Mouse (Mus musculus): ENCODE data around the gene Cadm3. TPM values are rescaled to one million over a fixed set of nuclear protein-coding genes. Genes with fewer than 3 reads are reported as not detected.

The Cadm3 gene
- total RNA-seq, 2 experiments from 2014 or later, result 8.7 to 8.9 TPM

GRCm38 (mm10) chr1:173361651-173362050, 5.8 kb downstream of the Cadm3 start:
- intact Hi-C loops (cut with DNase I), result no loop called here

GRCm38 (mm10) chr1:173359590-173360290, 7.8 kb downstream of the Cadm3 start:
- intact Hi-C loops (cut with DNase I), result no loop called here
- no peak for DNase-seq

More at GRCm38 (mm10) chr1:173361651-173362050, 5.8 kb downstream of the Cadm3 start:
- DNase-seq, result no peak

GRCm38 (mm10) chr1:173357799-173358198, 9.7 kb downstream of the Cadm3 start:
- intact Hi-C loops (cut with DNase I), result no loop called here
- no peak for DNase-seq

DNA sequence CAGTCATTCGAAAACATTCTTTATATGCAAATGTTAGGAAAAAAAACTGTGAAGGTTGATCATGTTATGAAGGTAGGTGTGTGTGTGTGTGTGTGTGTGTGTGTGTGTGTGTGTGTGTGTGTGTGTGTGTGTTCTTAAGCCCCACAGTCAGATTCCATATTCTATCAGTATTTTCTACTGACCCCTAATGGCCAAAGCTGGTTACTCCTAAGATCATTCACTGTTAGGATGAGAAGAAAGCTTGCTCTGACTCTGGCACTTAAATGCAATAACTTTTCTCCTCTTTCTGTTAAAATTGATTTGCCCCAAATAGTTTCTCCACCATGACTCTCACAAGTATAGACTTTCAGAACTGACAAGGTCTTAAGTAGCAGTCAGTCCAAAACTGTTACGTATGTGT, 10.8 kb downstream of the Cadm3 start:
- intact Hi-C loops (cut with DNase I), result no loop called here
- no peak for DNase-seq

- intact Hi-C loops (cut with DNase I), result no loop called here
- no peak for DNase-seq
Measured at GRCm38 (mm10) chr1:173355107-173355846, 12.2 kb downstream of the Cadm3 start.

GRCm38 (mm10) chr1:173350372-173350957, 17.0 kb downstream of the Cadm3 start, which contains the start of gene Aim2:
Gene Aim2, plus strand, starts transcription at chr1:173350879.
- DNase-seq, result no peak
- intact Hi-C loops (cut with DNase I), result no loop called here

DNA sequence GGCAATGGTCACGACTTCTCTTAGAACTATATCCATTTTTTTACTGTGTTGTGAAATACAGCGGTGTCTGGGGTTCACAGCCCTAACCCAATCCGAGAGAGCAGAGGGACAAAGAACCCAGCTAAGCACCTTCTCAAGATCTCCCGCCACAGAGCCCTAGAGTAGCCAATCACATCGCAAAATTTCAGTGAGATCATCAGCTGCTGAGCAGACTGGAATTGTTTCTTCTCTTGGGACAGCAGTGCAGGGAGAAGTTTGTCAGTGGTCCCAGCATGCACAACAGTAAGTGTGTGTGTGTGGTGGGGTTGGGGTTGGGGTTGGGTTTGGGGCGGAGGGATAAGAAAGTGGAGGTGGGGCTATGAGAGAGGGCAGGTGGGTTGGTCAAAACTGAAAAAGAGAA, 17.5 kb downstream of the Cadm3 start:
- no peak for DNase-seq
- intact Hi-C loops (cut with DNase I), result no loop called here

- DNase-seq, result no peak
- intact Hi-C loops (cut with DNase I), result no loop called here
Measured at GRCm38 (mm10) chr1:173349192-173349591, 18.3 kb downstream of the Cadm3 start.

DNA sequence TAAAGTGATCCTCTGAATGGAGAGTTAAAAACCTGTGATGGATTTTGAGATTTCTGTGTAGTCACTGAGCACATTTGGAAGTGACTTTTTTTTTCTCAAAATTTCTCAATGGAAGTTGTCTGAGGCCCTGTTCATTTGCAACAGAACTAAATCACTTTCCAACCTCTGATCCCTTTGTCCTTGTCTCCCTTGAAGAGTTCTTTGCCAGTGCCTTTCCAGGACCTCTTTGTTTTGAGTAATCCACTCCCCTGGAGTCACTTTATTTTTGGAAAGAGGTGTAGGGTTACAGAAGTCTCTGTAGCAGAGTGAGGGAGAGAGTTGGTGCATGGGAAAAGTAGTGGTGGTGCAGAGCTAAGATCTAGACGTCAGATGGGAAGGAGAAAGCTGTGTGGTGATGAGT, 19.0 kb downstream of the Cadm3 start:
- DNase-seq, result no peak
- intact Hi-C loops (cut with DNase I), result no loop called here

DNA sequence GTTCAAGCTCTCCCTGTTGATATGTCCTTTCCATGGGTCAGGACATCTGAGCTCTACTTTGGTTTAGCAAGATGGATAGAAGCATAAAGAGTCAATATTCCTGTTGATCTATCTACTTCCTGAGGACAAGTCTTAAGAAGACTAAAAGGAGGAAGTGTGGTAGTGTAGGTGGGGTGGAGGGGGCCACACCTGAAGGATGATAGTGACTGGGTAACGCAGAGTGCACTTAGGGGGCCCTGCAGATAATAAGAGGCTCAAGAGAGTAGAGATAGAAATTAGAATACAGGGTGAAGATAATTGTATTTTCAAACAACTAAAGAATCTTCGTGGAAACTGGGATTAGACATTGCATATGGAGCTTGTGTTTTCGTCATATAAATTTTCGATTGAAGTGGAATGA, 22.4 kb downstream of the Cadm3 start:
- intact Hi-C loops (cut with DNase I), result no loop called here
- DNase-seq, result no peak

GRCm38 (mm10) chr1:173343934-173344333, 23.6 kb downstream of the Cadm3 start:
- no peak for DNase-seq
- intact Hi-C loops (cut with DNase I), result no loop called here

- intact Hi-C loops (cut with DNase I), result no loop called here
- DNase-seq, result no peak
Measured at GRCm38 (mm10) chr1:173342425-173342824, 25.1 kb downstream of the Cadm3 start.

GRCm38 (mm10) chr1:173339543-173339942, 28.0 kb downstream of the Cadm3 start:
- intact Hi-C loops (cut with DNase I), result loop anchor here (2.0 kb wide), 1 partner anchor 59 kb away; no protein-coding TSS in a partner anchor
- DNase-seq, result peak in 1 of 2 experiments; percentile 20

DNA sequence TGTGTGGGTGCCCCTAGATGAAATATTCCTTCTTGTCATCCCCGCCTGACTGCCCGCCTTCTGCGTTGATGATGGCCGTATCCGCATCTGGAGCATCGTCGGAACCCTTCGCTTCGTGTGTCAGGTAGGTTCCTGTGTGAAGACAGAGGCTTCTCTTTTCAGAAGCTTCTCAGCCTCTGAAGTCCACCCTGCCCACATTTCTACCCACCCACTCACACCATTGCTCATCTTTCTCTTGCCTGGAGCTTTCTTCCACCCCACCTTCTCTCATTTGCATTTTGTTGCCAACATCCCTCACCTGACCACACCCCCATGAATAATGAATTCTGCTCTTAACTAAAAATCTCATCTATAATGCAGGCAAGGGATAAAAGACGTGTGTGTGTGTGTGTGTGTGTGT, 30.5 kb downstream of the Cadm3 start:
- DNase-seq, result no peak
- intact Hi-C loops (cut with DNase I), result no loop called here

GRCm38 (mm10) chr1:173335903-173336302, 31.6 kb downstream of the Cadm3 start:
- intact Hi-C loops (cut with DNase I), result no loop called here
- no peak for DNase-seq

DNA sequence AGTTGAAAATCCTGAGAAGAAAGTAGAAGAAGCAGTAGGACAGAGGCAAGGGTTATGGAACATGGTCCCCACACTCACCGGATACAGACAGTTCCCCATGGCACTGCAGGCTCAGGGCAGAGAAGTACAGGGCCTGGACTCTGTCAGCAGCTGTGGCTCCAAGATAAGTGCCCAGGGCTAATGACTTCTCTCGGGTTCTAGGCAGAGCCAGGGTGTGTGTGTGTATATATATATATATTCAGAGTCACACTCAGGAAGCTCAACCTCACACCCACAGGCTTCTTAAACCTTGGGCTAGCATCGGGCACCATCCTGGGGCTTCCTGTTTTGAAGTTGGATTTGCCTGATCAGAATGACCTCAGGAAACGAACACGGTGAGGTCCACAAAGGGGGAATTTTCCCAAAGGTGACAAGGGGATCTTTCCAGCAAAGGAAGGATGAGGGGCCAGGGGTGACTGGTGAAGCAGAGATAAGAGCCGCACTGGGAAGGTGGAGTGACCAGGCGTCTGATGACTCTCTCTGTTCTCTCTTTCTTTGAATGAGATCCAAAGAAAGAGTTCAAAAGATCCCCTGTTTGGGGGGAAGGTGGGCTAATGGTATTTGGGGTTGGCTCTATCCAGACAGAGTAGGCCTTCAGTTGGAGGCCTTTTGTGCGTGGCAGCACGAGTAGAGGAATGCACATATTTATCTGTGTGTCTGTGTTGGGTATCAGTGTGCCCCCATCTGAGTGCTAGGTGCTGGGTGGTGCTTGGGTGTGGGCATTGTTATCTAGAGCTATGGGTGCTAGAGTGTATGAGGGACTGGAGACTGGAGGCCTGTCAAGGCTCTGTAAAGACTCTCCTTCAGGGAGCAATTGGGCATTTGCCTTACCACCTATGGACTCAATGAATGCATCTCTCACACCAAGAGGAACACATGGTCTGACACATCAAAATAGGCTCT, 33.9 kb downstream of the Cadm3 start, which contains the start of gene Ackr1:
Gene Ackr1 (minus strand): TSS at position 439 of the 942 bp plus-strand sequence.
- intact Hi-C loops (cut with DNase I), result no loop called here
- no peak for DNase-seq

GRCm38 (mm10) chr1:173332418-173332817, 35.1 kb downstream of the Cadm3 start:
- no peak for DNase-seq
- intact Hi-C loops (cut with DNase I), result no loop called here

DNA sequence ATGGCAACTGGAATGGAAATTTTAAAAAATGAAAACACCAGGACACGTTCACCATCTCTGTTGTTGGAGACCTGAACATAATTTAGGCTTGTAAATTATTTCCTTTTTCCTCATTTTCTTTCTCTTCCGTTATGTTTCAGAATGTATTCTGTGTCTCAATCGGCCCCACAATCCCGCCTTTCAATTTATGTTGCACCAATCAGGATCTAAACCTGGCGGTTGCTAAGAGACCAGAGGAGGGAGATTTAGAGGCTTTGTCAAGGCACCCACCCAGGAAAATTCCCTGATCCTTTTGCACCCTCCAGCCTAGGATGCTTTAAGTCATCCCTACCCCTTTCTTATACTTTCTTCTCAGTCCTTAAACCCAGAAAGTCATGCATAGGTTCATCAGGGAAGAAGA, 37.8 kb downstream of the Cadm3 start:
- no peak for DNase-seq
- intact Hi-C loops (cut with DNase I), result no loop called here

- no peak for DNase-seq
- intact Hi-C loops (cut with DNase I), result no loop called here
Measured at GRCm38 (mm10) chr1:173329185-173329584, 38.3 kb downstream of the Cadm3 start.

- intact Hi-C loops (cut with DNase I), result no loop called here
- no peak for DNase-seq
Measured at GRCm38 (mm10) chr1:173328446-173328845, 39.0 kb downstream of the Cadm3 start.

Measured in gastrocnemius, postnatal 36 days (tissue).